Mouse (Mus musculus) hindbrain, embryonic 16.5 days (tissue): Measurements from ENCODE around the gene Cmbl. TPM values are rescaled to one million over a fixed set of nuclear protein-coding genes. Genes with fewer than 3 reads are reported as not detected.

Experiments
- ATAC-seq: fragments of 200-750 bp; cut with Nextera tagmentation; 2 replicates; pipeline ENCODE4 v1.8.0; 2017; ENCODE audit warnings: moderate TSS enrichment, moderate library complexity
- H3K27ac ChIP-seq: fragments of 300-500 bp; sonication (generic); 2 replicates; pipeline ENCODE4 v1.5.1; 2014; ENCODE audit warnings: low read depth, mild to moderate bottlenecking, control low read depth, low read length, moderate library complexity
- H3K27me3 ChIP-seq: fragments of 300-500 bp; sonication (generic); replicated peaks from 2 replicates; pipeline ENCODE4 v1.6.1; 2014; ENCODE audit warnings: low read length; ENCODE audit not compliant: control insufficient read depth, insufficient read depth
- H3K36me3 ChIP-seq: fragments of 300-500 bp; sonication (generic); 2 replicates; pipeline ENCODE4 v1.6.1; 2014; ENCODE audit warnings: mild to moderate bottlenecking, low read length, moderate library complexity, mixed read lengths; ENCODE audit not compliant: control insufficient read depth, insufficient read depth
- H3K4me1 ChIP-seq: fragments of 300-500 bp; sonication (generic); 2 replicates; pipeline ENCODE4 v1.6.1; 2014; ENCODE audit warnings: low read depth, low read length; ENCODE audit not compliant: control insufficient read depth, insufficient read depth
- H3K4me2 ChIP-seq: fragments of 300-500 bp; sonication (generic); 2 replicates; pipeline ENCODE4 v1.6.1; 2014; ENCODE audit warnings: mild to moderate bottlenecking, low read length, control low read depth, moderate library complexity
- H3K4me3 ChIP-seq: fragments of 300-500 bp; sonication (generic); 2 replicates; pipeline ENCODE4 v1.5.1; 2014; ENCODE audit warnings: mild to moderate bottlenecking, low read length, control low read depth, moderate library complexity
- H3K9ac ChIP-seq: fragments of 300-500 bp; sonication (generic); 2 replicates; pipeline ENCODE4 v1.6.1; 2014; ENCODE audit warnings: low read depth, mild to moderate bottlenecking, control low read depth, low read length, moderate library complexity
- H3K9me3 ChIP-seq: fragments of 300-500 bp; sonication (generic); 2 replicates; pipeline ENCODE4 v1.6.1; 2014; ENCODE audit warnings: mild to moderate bottlenecking, low read length, moderate library complexity; ENCODE audit not compliant: control insufficient read depth
- WGBS: fragments of 180-500 bp; shearing (Covaris S2); extraction: QIAGEN DNeasy Blood & Tissue Kit; methylation state at CpG from one replicate; pipeline ENCODE4 v1.1.7; 2014; 5-methylcytosine and 5-hydroxymethylcytosine counted together
- polyA plus RNA-seq: library from polyadenylated mRNA; unstranded; fragments of >200 nt; fragmentation: Nextera tagmentation; extraction: Ambion mirVana; gene quantifications from 2 replicates; pipeline ENCODE4 v1.2.1, GENCODE M21; 2015

The Cmbl gene
- polyA plus RNA-seq, 1 experiment from 2014 or later = 17.1 TPM

- ATAC-seq = no peak
- H3K4me3 ChIP-seq = no peak overlapping the region
Measured at GRCm38 (mm10) chr15:31561390-31561789, 3.8 kb upstream of the Cmbl start.

GRCm38 (mm10) chr15:31561976-31562375 is 3.2 kb upstream of the Cmbl start:
- Histone ChIP-seq H3K4me1 (no peaks in the 10 kb centered on the region), H3K4me2 (no peak overlapping the region), H3K9ac (no peak overlapping the region), H3K27ac (no peak overlapping the region), H3K9me3 (no peaks in the 10 kb centered on the region), H3K36me3 (no peaks in the 10 kb centered on the region), H3K27me3 (no peaks in the 10 kb centered on the region), H3K4me3 (no peak overlapping the region)
- ATAC-seq = no peak
- 92% methylated on average over 4 of the region's 4 CpGs for WGBS

More at GRCm38 (mm10) chr15:31561390-31561789, 3.8 kb upstream of the Cmbl start:
- Histone ChIP-seq H3K36me3 (no peaks in the 10 kb centered on the region), H3K27me3 (no peaks in the 10 kb centered on the region), H3K4me2 (no peak overlapping the region), H3K9me3 (no peaks in the 10 kb centered on the region), H3K4me1 (no peaks in the 10 kb centered on the region), H3K27ac (no peak overlapping the region), H3K9ac (no peak overlapping the region)
- WGBS = 73% methylated on average over 6 of the region's 6 CpGs

- no peak overlapping the region for H3K4me2 ChIP-seq
- no peak overlapping the region for H3K4me3 ChIP-seq
- no peak for ATAC-seq
- no peaks in the 10 kb centered on the region for H3K36me3 ChIP-seq
- 84% methylated on average over 8 of the region's 8 CpGs for WGBS
- no peak overlapping the region for H3K27ac ChIP-seq
- H3K27me3 ChIP-seq = no peaks in the 10 kb centered on the region
- H3K9ac ChIP-seq = no peak overlapping the region
- no peaks in the 10 kb centered on the region for H3K4me1 ChIP-seq
- H3K9me3 ChIP-seq = no peaks in the 10 kb centered on the region
Measured at GRCm38 (mm10) chr15:31562847-31563246, 2.3 kb upstream of the Cmbl start.

GRCm38 (mm10) chr15:31563577-31564546 is 1.3 kb upstream of the Cmbl start:
- no peak overlapping the region for H3K9ac ChIP-seq
- peaks cover 3% of the 10 kb centered on the region; the same call in 1 of the 2 replicates for H3K4me1 ChIP-seq
- H3K36me3 ChIP-seq = no peaks in the 10 kb centered on the region
- H3K27ac ChIP-seq = no peak overlapping the region
- 69% methylated on average over 19 of the region's 19 CpGs for WGBS
- no peak overlapping the region for H3K4me3 ChIP-seq
- no peak overlapping the region for H3K4me2 ChIP-seq
- no peaks in the 10 kb centered on the region for H3K9me3 ChIP-seq
- no peaks in the 10 kb centered on the region for H3K27me3 ChIP-seq
- no peak for ATAC-seq

- Histone ChIP-seq H3K27ac (no peak overlapping the region), H3K9ac (no peak overlapping the region), H3K36me3 (no peaks in the 10 kb centered on the region), H3K4me3 (no peak overlapping the region), H3K4me2 (no peak overlapping the region), H3K27me3 (no peaks in the 10 kb centered on the region), H3K4me1 (peaks cover 3% of the 10 kb centered on the region; the same call in 1 of the 2 replicates), H3K9me3 (no peaks in the 10 kb centered on the region)
- ATAC-seq = no peak
- WGBS = 71% methylated on average over 1 of the region's 1 CpGs
Measured at GRCm38 (mm10) chr15:31565786-31566185, 597 bp downstream of the Cmbl start.

- H3K9me3 ChIP-seq = no peaks in the 10 kb centered on the region
- H3K4me3 ChIP-seq = no peak overlapping the region
- H3K27me3 ChIP-seq = no peaks in the 10 kb centered on the region
- no peak overlapping the region for H3K27ac ChIP-seq
- no peaks in the 10 kb centered on the region for H3K36me3 ChIP-seq
- no peak for ATAC-seq
- H3K4me2 ChIP-seq = no peak overlapping the region
- peaks cover 3% of the 10 kb centered on the region; the same call in 1 of the 2 replicates for H3K4me1 ChIP-seq
- 71% methylated on average over 7 of the region's 7 CpGs for WGBS
- H3K9ac ChIP-seq = no peak overlapping the region
Measured at GRCm38 (mm10) chr15:31567431-31567830, 2.2 kb downstream of the Cmbl start.

GRCm38 (mm10) chr15:31568581-31568996 is 3.4 kb downstream of the Cmbl start:
- peak overlapping the region; percentile 6; the same call in 1 of the 2 replicates for H3K4me2 ChIP-seq
- H3K36me3 ChIP-seq = no peaks in the 10 kb centered on the region
- H3K4me1 ChIP-seq = peaks cover 3% of the 10 kb centered on the region; the same call in 1 of the 2 replicates
- no peaks in the 10 kb centered on the region for H3K9me3 ChIP-seq
- H3K4me3 ChIP-seq = no peak overlapping the region
- 21% methylated on average over 12 of the region's 12 CpGs for WGBS
- H3K27me3 ChIP-seq = no peaks in the 10 kb centered on the region
- no peak overlapping the region for H3K9ac ChIP-seq
- ATAC-seq = peak; percentile 75; the same call in 1 of the 2 replicates
- H3K27ac ChIP-seq = no peak overlapping the region

- peaks cover 3% of the 10 kb centered on the region; the same call in 1 of the 2 replicates for H3K4me1 ChIP-seq
- H3K4me3 ChIP-seq = no peak overlapping the region
- H3K36me3 ChIP-seq = no peaks in the 10 kb centered on the region
- H3K9me3 ChIP-seq = no peaks in the 10 kb centered on the region
- ATAC-seq = peak; percentile 70
- no peak overlapping the region for H3K4me2 ChIP-seq
- 58% methylated on average over 9 of the region's 9 CpGs for WGBS
- no peak overlapping the region for H3K27ac ChIP-seq
- no peak overlapping the region for H3K9ac ChIP-seq
- no peaks in the 10 kb centered on the region for H3K27me3 ChIP-seq
Measured at GRCm38 (mm10) chr15:31569325-31570022, 4.3 kb downstream of the Cmbl start.

- Histone ChIP-seq H3K27ac (no peak overlapping the region), H3K9me3 (no peaks in the 10 kb centered on the region), H3K4me2 (no peak overlapping the region), H3K36me3 (no peaks in the 10 kb centered on the region), H3K9ac (no peak overlapping the region), H3K27me3 (no peaks in the 10 kb centered on the region), H3K4me1 (peaks cover 3% of the 10 kb centered on the region; the same call in 1 of the 2 replicates), H3K4me3 (no peak overlapping the region)
- 97% methylated on average over 8 of the region's 8 CpGs for WGBS
- no peak for ATAC-seq
Measured at GRCm38 (mm10) chr15:31570959-31571358, 5.8 kb downstream of the Cmbl start.
